Mouse (Mus musculus) kidney, postnatal 4 days (tissue): ENCODE measurements around the gene Aox2.

Experiments used
- DNase-seq, 2 experiments: peaks; one replicate each; pipeline ENCODE4 v3.0.0; 2021; ENCODE audit warnings: mixed read lengths in 2 of 2

Gene Aox2

DNA sequence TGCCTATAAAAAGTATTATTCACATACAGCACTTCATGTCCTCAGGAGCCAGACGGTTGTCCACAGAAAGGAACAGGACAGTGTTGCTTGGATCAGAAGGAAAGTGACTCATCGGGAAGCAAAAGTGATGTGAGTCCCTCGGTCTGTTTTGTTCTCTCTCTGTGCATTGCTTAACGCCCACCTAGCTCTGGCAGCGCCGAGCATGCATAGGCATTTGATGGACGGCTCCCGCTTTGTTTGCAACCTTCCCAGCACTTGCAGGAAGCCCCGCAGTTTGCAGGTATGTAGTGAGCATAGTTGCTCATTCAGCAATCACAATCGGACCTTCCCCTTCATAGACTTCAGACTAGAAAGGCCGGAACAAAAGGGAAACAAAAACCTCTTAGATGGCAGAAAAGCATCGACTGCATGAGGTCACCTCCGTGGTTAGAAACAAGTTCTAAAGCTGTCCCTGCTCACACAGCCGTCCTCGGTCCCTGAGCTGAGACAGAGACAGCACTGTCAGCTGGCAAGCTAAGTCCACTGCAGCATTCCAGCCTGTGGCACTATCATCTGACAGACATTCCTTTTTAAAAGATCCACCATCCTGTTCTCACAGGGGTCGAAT lies 11.8 kb downstream of the Aox2 start:
- DNase-seq = peak in 1 of 2 experiments; percentile 5

DNA sequence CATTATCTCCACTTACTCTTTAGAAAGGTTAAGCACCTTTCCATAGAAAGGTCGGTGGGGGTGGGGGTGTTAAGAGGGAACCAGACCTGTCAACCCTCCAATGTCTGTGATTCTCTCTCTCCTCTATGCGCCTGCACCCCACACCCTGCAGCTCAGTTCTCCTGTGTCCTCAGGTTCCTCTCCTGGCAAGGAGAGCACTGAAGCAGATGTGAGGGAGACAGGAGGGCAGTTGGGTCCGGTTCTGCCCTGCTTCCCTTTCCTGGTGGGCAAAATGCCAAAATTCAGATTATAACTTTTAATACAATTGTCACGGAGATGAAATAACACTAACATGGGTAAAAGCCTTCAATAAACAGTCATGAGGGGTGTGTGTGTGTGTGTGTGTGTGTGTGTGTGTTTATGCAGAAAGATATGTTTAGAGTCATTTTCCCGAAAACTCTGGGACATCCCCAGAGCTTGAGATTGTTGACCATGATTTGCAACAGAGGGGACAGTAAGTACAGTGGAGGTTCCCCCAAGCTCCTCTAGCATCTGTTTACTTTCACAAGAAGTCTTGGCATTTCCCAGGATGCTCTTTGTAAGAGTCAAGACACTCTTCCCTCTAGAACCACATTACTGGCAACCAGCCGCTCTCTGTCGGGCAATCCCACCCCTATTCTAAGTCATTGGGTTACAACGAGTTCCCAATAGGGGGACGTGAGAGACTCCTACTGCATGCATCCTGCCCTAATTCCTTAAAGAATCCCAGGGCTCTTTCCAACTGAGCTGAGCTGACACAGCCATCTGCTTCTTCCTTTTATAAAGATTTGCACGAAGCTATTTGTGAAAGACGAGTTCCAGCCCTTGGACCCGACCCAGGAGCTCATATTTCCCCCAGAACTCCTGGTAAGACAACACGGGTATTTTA lies 13.5 kb downstream of the Aox2 start:
- DNase-seq = peak; percentile 66 to 70

DNA sequence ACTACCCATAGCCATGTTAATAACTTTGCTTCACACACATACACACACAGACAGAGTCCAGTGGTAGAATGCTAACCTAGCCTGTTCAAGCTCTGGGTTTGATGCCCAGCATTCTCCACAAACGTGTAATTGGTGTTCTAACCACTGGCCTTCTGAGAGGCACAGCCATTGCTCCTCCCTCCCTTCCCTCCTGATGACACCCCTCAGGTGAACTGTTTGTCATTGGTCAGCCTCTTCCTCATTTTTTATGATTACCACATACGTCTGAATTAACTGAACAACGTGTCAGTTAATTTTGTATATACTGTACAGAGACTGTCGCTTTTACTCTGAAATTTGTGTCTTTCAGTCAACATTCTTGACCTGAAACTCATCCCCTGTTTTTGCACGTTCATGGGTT lies 16.6 kb downstream of the Aox2 start:
- no peak for DNase-seq

DNA sequence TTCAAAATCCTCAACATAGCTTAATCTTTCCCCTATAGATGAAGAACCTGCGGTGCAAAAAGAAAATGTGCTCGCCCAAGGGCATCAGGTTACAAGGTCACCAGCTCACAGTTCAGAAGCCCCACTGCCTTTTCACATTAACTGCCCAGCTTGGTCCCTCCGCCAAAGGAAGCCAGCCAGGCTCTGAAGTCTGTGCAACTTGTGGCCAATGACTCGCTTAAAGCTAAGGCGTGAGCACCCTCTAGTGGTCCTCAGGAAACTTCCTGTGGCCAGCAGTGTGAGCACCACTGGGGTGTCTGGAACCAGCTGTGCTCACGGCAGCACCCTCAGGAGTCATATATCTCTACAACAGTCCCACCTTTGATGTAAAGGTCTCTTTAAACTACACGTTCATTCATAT lies 18.2 kb downstream of the Aox2 start:
- DNase-seq = peak; percentile 85 to 89

GRCm38 (mm10) chr1:58296821-58297220 lies 18.7 kb downstream of the Aox2 start:
- no peak for DNase-seq

GRCm38 (mm10) chr1:58298347-58298746 lies 20.2 kb downstream of the Aox2 start:
- DNase-seq = no peak

- DNase-seq = no peak
Observed at GRCm38 (mm10) chr1:58301073-58301472, 22.9 kb downstream of the Aox2 start.

GRCm38 (mm10) chr1:58302015-58302414 lies 23.9 kb downstream of the Aox2 start:
- DNase-seq = no peak

GRCm38 (mm10) chr1:58303009-58303408 lies 24.9 kb downstream of the Aox2 start:
- no peak for DNase-seq

GRCm38 (mm10) chr1:58303726-58304125 lies 25.6 kb downstream of the Aox2 start:
- DNase-seq = peak; percentile 35 to 51

DNA sequence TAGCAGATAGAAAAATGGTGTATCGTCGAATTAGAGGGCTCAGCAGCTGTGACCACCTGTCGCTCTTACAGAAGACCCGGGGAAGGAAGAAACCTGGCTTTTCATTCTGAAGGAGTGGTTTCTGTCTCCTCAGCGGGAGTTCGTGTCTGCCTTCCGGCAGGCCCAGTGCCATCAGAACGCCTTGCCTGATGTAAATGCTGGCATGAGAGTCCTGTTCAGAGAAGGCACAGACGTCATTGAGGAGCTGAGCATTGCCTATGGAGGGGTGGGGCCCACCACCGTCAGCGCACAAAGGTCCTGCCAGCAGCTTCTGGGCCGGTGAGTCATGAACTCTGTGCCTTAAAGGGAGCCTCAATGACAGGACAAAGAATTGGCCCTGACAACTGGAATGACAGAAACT lies 26.2 kb downstream of the Aox2 start:
- peak in 1 of 2 experiments; percentile 25 for DNase-seq

- DNase-seq = peak in 1 of 2 experiments; percentile 40
Observed at GRCm38 (mm10) chr1:58307181-58307580, 29.1 kb downstream of the Aox2 start.

DNA sequence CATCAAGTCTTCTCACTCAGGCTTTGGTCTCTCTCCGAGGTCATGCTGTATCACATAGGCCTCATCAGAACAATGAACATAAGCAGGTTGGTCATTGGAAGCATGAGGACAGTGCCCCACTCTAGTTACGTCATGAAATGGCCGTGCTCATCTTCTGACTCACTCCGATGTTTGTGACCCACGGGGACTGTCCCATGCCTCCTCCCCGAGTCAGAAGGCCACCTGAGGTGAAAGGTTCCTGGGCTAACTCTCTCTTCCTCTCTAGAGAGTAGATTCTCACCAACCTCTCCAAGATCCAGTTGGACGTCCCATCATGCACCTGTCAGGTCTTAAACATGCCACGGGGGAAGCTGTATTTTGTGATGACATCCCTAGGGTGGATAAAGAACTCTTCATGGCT lies 30.5 kb downstream of the Aox2 start:
- no peak for DNase-seq

DNA sequence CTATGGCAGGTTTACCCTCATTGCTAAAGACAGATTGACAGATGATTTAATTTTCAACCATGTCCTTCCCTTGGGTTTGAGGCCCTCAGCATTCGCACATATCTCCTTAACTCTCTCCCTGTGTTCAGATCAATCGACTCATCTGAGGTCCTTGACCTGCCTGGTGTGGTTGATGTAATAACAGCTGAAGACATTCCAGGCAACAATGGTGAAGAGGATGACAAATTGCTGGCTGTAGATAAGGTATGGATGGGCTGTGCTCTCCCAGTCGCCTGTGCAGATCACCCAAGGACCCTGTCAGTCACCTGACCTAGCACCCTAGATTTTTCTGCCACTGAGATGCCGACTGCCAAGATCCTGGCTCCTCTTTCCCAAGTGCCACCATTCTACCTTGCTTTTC lies 31.7 kb downstream of the Aox2 start:
- DNase-seq = no peak

DNA sequence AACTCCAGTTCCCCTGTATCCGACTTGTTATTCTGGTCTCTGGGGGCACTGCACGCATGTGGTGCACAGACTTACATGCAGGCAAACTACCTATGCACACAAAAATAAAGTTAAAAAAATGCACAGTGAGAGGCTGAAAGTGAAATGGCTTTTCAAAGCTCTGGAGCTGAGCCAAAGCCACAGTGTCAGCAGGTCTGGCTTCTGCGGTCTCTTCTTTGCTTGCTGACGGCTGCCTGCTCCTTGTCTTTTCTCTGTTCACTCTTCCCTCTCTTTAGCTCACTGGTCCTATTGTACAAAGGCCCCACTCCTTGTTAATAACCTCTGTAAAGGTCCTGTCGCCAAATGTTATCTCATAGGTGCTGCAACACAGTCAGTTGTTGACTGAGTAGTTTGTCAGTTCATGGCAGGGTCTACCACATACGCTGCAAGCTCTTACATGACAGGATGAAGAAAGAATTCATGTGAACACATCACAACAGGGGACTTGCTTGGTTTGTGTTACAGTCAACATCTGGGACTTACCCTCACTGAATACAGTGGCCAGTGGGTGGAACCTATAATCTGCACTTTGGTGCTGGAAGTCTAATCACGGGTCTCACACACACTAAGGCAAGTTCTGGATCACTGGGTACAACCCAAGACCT lies 33.2 kb downstream of the Aox2 start:
- no peak for DNase-seq

DNA sequence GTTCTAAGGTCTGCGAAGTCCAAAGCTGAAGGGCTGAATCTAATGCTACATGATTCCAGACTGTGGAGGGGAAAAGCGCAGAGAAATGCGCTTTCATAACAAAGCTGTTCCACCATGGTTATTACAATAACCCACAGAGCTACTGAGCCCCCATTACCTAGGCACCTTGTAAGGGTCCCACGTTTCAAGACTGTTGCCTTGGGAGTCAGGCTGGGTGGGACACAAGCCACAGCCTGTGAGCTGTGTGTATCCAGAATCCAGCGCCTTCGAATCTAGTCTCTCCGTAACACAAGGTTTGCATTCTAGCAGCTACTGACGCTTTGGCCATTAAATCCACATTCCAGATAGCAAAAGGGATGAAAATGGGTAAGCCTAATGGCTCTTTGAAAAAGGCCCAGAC lies 35.0 kb downstream of the Aox2 start:
- DNase-seq = no peak

DNA sequence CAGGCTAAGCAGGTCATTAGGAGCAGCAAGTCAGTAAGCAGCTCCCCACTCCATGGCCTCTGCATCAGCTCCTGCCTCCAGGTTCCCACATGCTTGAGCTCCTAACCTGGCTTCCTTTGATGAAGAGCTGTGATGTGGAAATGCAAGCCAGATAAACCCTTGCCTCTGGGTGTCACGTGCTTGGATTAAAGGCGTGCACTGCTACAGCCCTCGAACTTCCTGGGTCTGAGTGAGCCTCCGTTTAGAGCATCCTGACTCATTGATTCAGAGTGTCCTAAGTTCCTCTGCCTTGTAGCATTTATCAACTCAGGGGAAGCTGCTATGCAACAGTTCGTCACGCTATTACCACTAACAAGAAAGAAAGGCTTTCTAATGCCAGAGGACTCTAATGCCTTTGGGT lies 37.4 kb downstream of the Aox2 start:
- no peak for DNase-seq

DNA sequence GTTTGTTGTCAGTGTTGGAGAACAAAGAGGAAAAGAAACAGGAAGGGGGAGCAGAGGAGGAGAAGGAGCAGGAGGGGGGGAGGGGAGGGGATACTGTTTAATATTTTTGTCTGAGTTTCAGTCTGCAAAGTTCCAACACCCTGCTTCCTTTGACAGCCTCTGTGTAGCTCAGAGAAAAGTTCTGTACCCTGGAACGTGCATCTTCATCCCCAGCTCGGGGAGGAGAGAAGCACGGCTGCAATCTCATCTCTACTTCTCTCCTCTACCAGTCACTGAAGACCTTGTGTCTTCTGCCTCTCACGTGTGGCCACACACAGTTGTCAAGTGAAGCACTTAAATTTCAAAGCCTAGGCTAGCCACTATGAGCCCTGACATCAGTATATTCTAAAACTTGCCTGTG lies 55.1 kb downstream of the Aox2 start:
- DNase-seq = no peak

- DNase-seq = no peak
Observed at GRCm38 (mm10) chr1:58339901-58340300, 61.8 kb downstream of the Aox2 start.

DNA sequence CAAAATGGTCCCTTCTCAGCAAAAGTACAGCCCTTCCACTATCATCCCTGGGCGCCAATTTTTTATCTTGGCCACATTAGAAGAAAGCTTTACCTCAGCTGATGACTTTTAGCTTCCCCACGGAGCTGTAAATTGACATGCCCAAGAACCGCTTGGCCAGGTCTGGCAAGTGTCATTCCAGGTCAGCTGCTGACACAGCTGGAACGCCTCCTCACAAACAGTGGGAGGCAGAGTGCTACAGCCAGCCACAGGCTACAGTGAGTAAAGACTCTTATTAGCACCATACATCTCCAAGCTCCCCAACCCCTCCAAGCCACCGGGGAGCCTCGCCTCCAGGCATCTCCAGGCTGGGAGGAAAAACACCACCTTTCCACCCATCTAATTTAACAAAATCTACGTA lies 63.5 kb downstream of the Aox2 start:
- DNase-seq = peak; percentile 58 to 73

DNA sequence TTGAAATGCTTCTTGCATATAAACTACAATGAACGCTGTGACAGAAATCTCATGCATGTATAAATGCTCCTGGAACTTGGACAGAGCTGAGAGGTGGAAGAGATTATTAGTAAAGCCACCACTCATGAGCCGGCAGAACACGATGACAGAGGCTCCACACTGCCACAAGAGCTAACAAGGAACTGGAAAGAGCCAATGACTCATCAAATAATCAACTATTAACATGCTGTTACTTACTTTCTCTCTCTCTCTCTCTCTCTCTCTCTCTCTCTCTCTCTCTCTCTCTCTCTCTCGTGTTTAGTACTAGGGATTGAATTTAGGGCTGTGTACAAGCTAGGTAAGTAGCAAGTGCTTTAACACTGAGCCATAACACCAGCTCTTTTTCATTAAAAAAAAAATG lies 65.7 kb downstream of the Aox2 start:
- DNase-seq = no peak

- DNase-seq = no peak
Observed at GRCm38 (mm10) chr1:58344570-58344969, 66.4 kb downstream of the Aox2 start.

DNA sequence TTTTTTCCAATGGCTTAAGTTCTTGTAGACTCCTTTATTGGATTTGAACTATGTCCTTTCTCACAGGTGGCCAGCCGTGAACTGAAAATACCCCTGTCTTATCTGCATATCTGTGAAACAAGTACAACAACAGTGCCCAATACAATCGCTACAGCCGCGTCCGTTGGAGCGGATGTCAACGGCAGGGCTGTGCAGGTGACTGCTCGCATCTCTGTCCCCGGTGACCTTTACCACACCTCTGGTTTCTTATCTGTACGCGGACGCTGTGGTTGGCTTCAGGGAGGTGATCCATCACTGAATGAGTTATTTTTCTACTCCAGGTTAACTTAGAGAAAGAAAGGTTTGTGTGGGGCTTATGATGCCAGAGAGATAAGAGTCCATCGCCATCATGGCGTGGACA lies 68.0 kb downstream of the Aox2 start:
- no peak for DNase-seq

DNA sequence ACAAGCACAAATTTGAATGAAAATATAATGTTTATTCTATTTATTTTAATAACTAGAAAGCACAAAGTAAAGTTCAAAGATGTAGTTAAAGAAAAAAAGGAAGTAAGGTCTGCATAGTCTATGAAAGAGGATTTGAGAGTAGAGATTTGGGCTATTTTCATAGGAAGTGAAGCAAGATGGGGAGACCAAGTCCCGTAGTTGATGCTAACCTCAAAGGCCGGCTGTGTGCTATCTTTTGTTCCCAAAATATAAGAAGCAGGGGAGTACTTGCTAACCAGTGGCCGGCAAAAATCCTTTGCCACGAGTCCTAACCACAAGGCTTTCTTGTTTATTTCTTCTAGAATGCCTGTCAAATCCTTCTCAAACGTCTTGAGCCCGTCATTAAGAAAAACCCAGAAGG lies 70.6 kb downstream of the Aox2 start:
- DNase-seq = no peak
